Mouse (Mus musculus) regulatory T cell (primary cell): ENCODE results near the gene Pxn.

ENCODE experiments used
- in situ Hi-C: fragments of 300-600 bp; cut with MboI, MseI; formaldehyde crosslinking; loops from one replicate; pipeline ENCODE4 v1.15.1; 2025; ENCODE audit warnings: high pct_unique_total_duplicates

Gene Pxn

GRCm38 (mm10) chr5:115574992-115575391 lies 68.5 kb downstream of the Pxn start:
- in situ Hi-C loops: loop anchor here (5.0 kb wide), 1 partner anchor 818 kb away; no protein-coding TSS in a partner anchor

GRCm38 (mm10) chr5:115577686-115578085 lies 71.2 kb downstream of the Pxn start:
- in situ Hi-C loops: loop anchor here (5.0 kb wide), 1 partner anchor 820 kb away; no protein-coding TSS in a partner anchor

DNA sequence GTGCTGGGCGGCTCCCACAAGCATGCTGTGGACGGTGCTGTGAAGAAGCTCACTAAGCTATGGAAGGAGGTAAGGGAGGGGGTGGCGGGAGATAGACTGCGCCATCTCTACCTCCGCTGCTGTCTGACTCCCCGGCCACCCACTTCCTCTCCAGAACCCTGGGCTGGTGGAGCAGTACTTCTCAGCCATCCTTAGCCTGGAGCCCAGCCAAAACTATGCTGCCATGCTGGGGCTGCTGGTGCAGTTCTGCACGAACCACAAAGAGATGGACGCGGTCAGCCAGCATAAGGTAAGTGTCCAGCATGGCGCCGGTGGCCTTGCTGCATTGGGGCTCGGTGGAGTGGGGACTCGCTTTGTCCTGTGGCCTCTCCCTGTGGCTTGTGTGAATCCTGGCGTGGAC lies 72.4 kb downstream of the Pxn start:
- in situ Hi-C loops: loop anchor here (5.0 kb wide), 1 partner anchor 822 kb away; no protein-coding TSS in a partner anchor

- in situ Hi-C loops: loop anchor here (5.0 kb wide), 1 partner anchor 822 kb away; no protein-coding TSS in a partner anchor
These were observed 72.9 kb downstream of the Pxn start for GRCm38 (mm10) chr5:115579363-115579762.

GRCm38 (mm10) chr5:115580229-115581001 lies 73.9 kb downstream of the Pxn start:
- in situ Hi-C loops: no loop called here

DNA sequence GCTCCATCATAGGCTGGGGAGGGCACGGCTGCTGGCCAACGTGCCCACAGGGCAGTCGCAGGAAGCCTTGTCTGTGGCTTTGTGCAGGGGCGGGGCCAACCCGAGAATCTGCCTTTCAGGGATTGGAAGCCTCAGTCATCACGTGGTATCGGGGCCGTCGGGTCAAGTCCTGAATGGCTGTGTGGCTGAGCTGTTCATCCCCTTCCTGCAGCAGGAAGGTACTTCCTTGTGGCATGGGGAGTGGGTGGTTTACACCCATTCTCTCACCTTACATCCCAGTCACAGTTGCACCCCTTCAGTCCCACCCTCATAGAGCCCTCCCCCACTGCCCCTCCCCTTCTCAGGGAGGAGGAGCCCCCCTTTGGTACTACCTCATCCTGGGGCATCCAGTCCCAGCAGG lies 75.2 kb downstream of the Pxn start:
- in situ Hi-C loops: no loop called here

DNA sequence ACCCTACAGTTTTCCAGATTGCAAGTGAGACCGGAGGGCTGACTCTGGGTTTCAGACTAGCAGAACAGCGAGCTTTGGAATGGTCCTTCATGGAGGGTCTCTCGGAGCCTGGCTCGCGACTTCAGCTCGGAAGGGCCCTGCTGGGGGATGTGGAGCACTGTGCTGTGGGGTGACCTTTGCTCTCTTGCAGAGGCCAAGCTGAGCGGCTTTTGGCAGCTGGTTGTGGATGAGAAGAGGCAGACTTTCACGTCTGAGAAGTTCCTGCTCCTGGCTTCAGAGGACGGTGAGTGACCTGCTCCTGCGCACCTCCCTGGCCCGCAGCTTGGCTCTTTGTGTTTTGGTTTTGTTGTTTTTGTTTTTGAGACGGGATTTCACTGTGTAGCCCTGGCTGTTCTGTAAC lies 79.1 kb downstream of the Pxn start:
- in situ Hi-C loops: no loop called here

GRCm38 (mm10) chr5:115586166-115586565 lies 79.7 kb downstream of the Pxn start:
- in situ Hi-C loops: no loop called here

GRCm38 (mm10) chr5:115586780-115587179 lies 80.3 kb downstream of the Pxn start:
- in situ Hi-C loops: no loop called here

GRCm38 (mm10) chr5:115591028-115591427 lies 84.6 kb downstream of the Pxn start:
- in situ Hi-C loops: no loop called here

DNA sequence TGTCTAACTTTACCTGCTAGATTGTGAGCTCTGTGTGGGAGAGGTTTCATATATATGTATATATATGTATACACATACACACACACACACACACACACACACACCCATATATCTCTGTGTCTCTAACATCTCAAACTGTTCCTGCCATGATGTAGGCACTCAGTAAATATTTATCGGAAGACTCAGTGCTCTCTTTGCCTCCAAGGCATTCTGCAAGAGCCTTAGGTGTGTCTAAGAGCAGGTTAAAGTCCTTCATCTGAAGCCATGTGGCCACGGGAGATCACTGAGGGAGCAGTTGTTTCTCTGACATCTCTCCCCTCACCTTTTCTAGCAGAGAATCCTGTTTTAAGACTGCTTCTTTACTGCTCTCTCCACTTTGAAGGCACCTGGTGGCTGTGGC lies 85.0 kb downstream of the Pxn start:
- in situ Hi-C loops: no loop called here

DNA sequence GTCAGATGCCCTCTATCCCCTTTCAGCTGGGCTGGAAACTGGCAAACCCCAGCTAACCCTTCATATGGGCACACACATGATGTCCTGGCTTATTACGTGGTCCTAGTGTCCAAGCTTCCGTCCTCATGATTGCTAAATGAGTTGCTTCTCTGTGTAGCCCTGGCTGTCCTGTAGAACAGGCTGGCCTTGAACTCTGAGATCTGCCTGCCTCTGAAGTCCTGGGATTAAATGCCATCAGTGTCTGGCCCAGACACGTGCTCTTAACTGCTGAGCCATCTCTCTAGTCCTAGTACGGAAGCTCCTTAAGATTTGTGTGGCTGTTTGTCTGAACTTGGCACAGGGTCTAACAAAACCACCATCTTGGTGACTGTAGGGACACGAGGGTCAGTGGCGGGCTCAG lies 97.1 kb downstream of the Pxn start:
- in situ Hi-C loops: no loop called here
